Mouse (Mus musculus) limb, embryonic 14.5 days (tissue): ENCODE data around the gene Ece2. TPM values are rescaled to one million over a fixed set of nuclear protein-coding genes. Genes with fewer than 3 reads are reported as not detected.

Experiments
- ATAC-seq: fragments of 200-750 bp; cut with Nextera tagmentation; 2 replicates; pipeline ENCODE4 v1.8.0; 2017; ENCODE audit warnings: low read depth, moderate number of reproducible peaks, moderate TSS enrichment; ENCODE audit not compliant: low FRiP score
- DNase-seq: peaks from one replicate; pipeline ENCODE4 v3.0.0-alpha.2; 2015; ENCODE audit warnings: low spot score
- H3K27ac ChIP-seq: fragments of 300-500 bp; sonication (generic); replicated peaks from 2 replicates; pipeline ENCODE4 v1.5.1; 2014; ENCODE audit warnings: low read depth, mild to moderate bottlenecking, low read length, moderate library complexity, mixed read lengths
- H3K27me3 ChIP-seq: fragments of 300-500 bp; sonication (generic); 2 replicates; pipeline ENCODE4 v1.6.1; 2014; ENCODE audit warnings: low read length, mixed read lengths; ENCODE audit not compliant: control insufficient read depth, insufficient read depth
- H3K36me3 ChIP-seq: fragments of 300-500 bp; sonication (generic); 2 replicates; pipeline ENCODE4 v1.6.1; 2014; ENCODE audit warnings: mild to moderate bottlenecking, low read length, moderate library complexity, mixed read lengths; ENCODE audit not compliant: control insufficient read depth, insufficient read depth
- H3K4me1 ChIP-seq: fragments of 300-500 bp; sonication (generic); 2 replicates; pipeline ENCODE4 v1.6.1; 2014; ENCODE audit warnings: antibody characterized with exemption, low read length, mixed read lengths; ENCODE audit not compliant: control insufficient read depth, insufficient read depth
- H3K4me2 ChIP-seq: fragments of 300-500 bp; sonication (generic); replicated peaks from 2 replicates; pipeline ENCODE4 v1.6.1; 2014; ENCODE audit warnings: low read depth, mild to moderate bottlenecking, low read length, moderate library complexity; ENCODE audit not compliant: severe bottlenecking
- H3K4me3 ChIP-seq: fragments of 300-500 bp; sonication (generic); replicated peaks from 2 replicates; pipeline ENCODE4 v1.5.1; 2014; ENCODE audit warnings: low read length
- H3K9ac ChIP-seq: fragments of 300-500 bp; sonication (generic); 2 replicates; pipeline ENCODE4 v1.6.1; 2014; ENCODE audit warnings: mild to moderate bottlenecking, low read depth, low read length, moderate library complexity; ENCODE audit not compliant: severe bottlenecking
- H3K9me3 ChIP-seq: fragments of 300-500 bp; sonication (generic); 2 replicates; pipeline ENCODE4 v1.6.1; 2016; ENCODE audit warnings: low read length; ENCODE audit not compliant: control insufficient read depth
- POLR2A ChIP-seq: fragments of 200-500 bp; IDR thresholded peaks from 2 replicates; pipeline ENCODE4 v1.8.0; 2012; ENCODE audit warnings: inconsistent platforms, mild to moderate bottlenecking, moderate library complexity, borderline replicate concordance; ENCODE audit not compliant: insufficient read depth, insufficient read length; ENCODE audit errors: extremely low read depth
- WGBS: fragments of 180-500 bp; shearing (Covaris S2); extraction: QIAGEN DNeasy Blood & Tissue Kit; methylation state at CpG from one replicate; pipeline ENCODE4 v1.1.7; 2014; 5-methylcytosine and 5-hydroxymethylcytosine counted together
- polyA plus RNA-seq, 2 experiments: library from polyadenylated mRNA; depleted of rRNA in 1 of 2; stranded (reverse) in 1 of 2; unstranded in 1 of 2; fragments of >200 nt; fragmentation: Nextera tagmentation in 1 of 2; extraction: Ambion mirVana in 1 of 2; gene quantifications; 2 replicates each; pipeline versions ENCODE4 v1.2.1 to v1.2.3; 2012 to 2014

Ece2 gene
- polyA plus RNA-seq, 2 experiments: 3.9 to 15.8 TPM

DNA sequence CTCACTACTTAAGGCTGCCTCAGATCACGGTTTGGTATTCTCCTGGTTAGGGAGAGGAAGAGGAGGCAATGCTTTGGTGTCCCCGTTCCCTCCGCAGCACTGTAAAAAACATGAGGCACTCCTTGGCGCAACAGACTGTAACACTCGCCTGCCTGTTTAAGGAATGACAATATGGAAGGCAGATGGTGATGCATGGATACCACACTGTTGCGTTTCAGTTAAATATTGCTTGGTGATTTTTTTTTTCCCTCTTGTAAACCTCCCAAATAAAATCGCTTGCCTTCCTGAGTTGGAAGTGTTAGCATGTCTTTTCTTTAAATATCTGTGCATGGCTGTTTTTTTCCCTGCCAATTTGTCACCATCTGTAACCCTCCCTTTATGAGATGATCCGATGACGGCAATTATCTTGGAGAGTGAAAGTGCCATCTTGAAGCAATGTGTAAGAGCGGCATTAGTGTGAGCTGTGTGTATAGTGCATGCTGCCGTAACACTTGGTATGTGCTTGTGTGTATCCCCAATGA is 697 bp upstream of the Ece2 start:
- H3K36me3 ChIP-seq: no peaks in the 10 kb centered on the region
- WGBS: 33% methylated on average over 11 of the region's 11 CpGs
- H3K4me3 ChIP-seq: no peak overlapping the region
- H3K27me3 ChIP-seq: 0 out of 2 replicates have a peak, but pooled peaks cover 4% of the 10 kb centered on the region
- DNase-seq: no peak
- H3K9me3 ChIP-seq: no peaks in the 10 kb centered on the region
- no peak for TF ChIP-seq POLR2A
- peak overlapping the region; percentile 87; the same call in 1 of the 2 replicates for H3K4me2 ChIP-seq
- no peak for ATAC-seq
- no peak overlapping the region for H3K27ac ChIP-seq
- H3K4me1 ChIP-seq: no peaks in the 10 kb centered on the region
- H3K9ac ChIP-seq: no peak overlapping the region

- ATAC-seq (no peak), DNase-seq (no peak)
- H3K4me3 ChIP-seq: no peak overlapping the region
- H3K4me2 ChIP-seq: no peak overlapping the region
- no peak overlapping the region for H3K27ac ChIP-seq
- no peak for TF ChIP-seq POLR2A
- no peaks in the 10 kb centered on the region for H3K36me3 ChIP-seq
- WGBS: 77% methylated on average over 8 of the region's 8 CpGs
- H3K27me3 ChIP-seq: no peaks in the 10 kb centered on the region
- no peaks in the 10 kb centered on the region for H3K4me1 ChIP-seq
- no peaks in the 10 kb centered on the region for H3K9me3 ChIP-seq
- H3K9ac ChIP-seq: no peak overlapping the region
These were observed 7.8 kb downstream of the Ece2 start for GRCm38 (mm10) chr16:20637410-20637809.

- H3K36me3 ChIP-seq: no peaks in the 10 kb centered on the region
- WGBS: 73% methylated on average over 8 of the region's 8 CpGs
- no peak for TF ChIP-seq POLR2A
These were observed 8.7 kb downstream of the Ece2 start for GRCm38 (mm10) chr16:20638367-20638766.

GRCm38 (mm10) chr16:20642161-20642560 is 12.5 kb downstream of the Ece2 start:
- Histone ChIP-seq H3K9ac (no peak overlapping the region), H3K9me3 (no peaks in the 10 kb centered on the region), H3K4me1 (no peaks in the 10 kb centered on the region), H3K27ac (no peak overlapping the region), H3K4me2 (no peak overlapping the region), H3K36me3 (no peaks in the 10 kb centered on the region), H3K4me3 (no peak overlapping the region), H3K27me3 (no peaks in the 10 kb centered on the region)
- DNase-seq: peak; percentile 67
- peak; percentile 62; the same call in 1 of the 2 replicates for ATAC-seq
- WGBS: 4% methylated on average over 8 of the region's 8 CpGs
- no peak for TF ChIP-seq POLR2A

More at GRCm38 (mm10) chr16:20638367-20638766, 8.7 kb downstream of the Ece2 start:
- ATAC-seq (no peak), DNase-seq (no peak)
- no peak overlapping the region for H3K27ac ChIP-seq
- no peaks in the 10 kb centered on the region for H3K27me3 ChIP-seq
- no peak overlapping the region for H3K9ac ChIP-seq
- H3K4me1 ChIP-seq: no peaks in the 10 kb centered on the region
- no peak overlapping the region for H3K4me3 ChIP-seq
- H3K4me2 ChIP-seq: no peak overlapping the region
- H3K9me3 ChIP-seq: no peaks in the 10 kb centered on the region

- TF ChIP-seq POLR2A: no peak
- Histone ChIP-seq H3K27ac (no peak overlapping the region), H3K9me3 (no peaks in the 10 kb centered on the region), H3K27me3 (no peaks in the 10 kb centered on the region), H3K4me3 (no peak overlapping the region), H3K9ac (no peak overlapping the region), H3K36me3 (no peaks in the 10 kb centered on the region), H3K4me1 (no peaks in the 10 kb centered on the region), H3K4me2 (no peak overlapping the region)
- DNase-seq (no peak), ATAC-seq (no peak)
- WGBS: 80% methylated on average over 7 of the region's 7 CpGs
These were observed 14.3 kb downstream of the Ece2 start for GRCm38 (mm10) chr16:20643911-20644310.
